25 mouse cellular contexts compared by ENCODE assay signal in the genomic region with DNA sequence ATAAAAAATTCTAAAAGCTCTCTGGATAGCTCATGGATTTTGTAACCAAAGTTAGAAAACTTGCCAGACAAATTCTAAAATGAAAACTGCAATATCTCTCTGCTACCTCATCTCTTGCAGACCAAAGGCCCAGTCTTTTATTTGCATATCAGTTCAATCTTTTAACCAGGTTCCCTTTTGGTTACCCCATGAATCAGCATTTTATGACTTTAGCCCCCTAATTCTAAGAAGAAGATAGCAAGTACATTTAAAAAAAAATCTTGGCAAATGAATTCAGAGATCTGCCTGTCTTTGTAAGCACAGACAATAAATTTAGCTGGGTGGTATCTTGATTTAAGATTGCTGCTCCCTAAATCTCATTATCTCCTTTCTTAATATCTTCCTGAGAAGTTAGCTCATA.
"Had no signal": no experiment of that assay in that cellular context is flagged by ENCODE, and none has a peak within 500 bp of the region (broad histone marks: within the 10 kb centered on the region; RNA-seq: fewer than 3 reads in every experiment).

No protein-coding gene starts in this region.

- DNase-seq: cerebellum, adult 9-11 months; cerebellum, postnatal 10 days; cerebellum, postnatal 14 days; cerebellum, postnatal 25 days; cerebellum, postnatal 36 days; embryo, embryonic 11 days; forebrain, postnatal 0 days; gastrocnemius, adult 2 months; gastrocnemius, postnatal 10 days; gastrocnemius, postnatal 14 days; gastrocnemius, postnatal 25 days; gastrocnemius, postnatal 36 days; heart, adult 18-20 months; heart, adult 2 months had no signal

- H3K36me3 ChIP-seq: embryonic facial prominence, embryonic 10.5 days; embryonic facial prominence, embryonic 12.5 days; embryonic facial prominence, embryonic 13.5 days; embryonic facial prominence, embryonic 15.5 days; forebrain, embryonic 10.5 days; forebrain, embryonic 12.5 days; forebrain, embryonic 15.5 days; heart, embryonic 10.5 days had no signal

- H3K9ac ChIP-seq: embryonic facial prominence, embryonic 12.5 days; embryonic facial prominence, embryonic 13.5 days; embryonic facial prominence, embryonic 15.5 days; forebrain, embryonic 12.5 days; forebrain, embryonic 13.5 days; forebrain, embryonic 15.5 days; forebrain, postnatal 0 days had no signal

- H3K4me3 ChIP-seq: embryonic facial prominence, embryonic 10.5 days; embryonic facial prominence, embryonic 12.5 days; embryonic facial prominence, embryonic 13.5 days; embryonic facial prominence, embryonic 15.5 days; erythroblast, embryonic 14.5 days; forebrain, embryonic 10.5 days; forebrain, embryonic 12.5 days; forebrain, embryonic 13.5 days; forebrain, embryonic 15.5 days; gastrocnemius, adult 2 months; heart, adult 2 months; heart, embryonic 10.5 days had no signal

- H3K27ac ChIP-seq: embryonic facial prominence, embryonic 10.5 days; embryonic facial prominence, embryonic 12.5 days; embryonic facial prominence, embryonic 13.5 days; embryonic facial prominence, embryonic 15.5 days; forebrain, embryonic 10.5 days; forebrain, embryonic 12.5 days; forebrain, embryonic 13.5 days; forebrain, embryonic 15.5 days; gastrocnemius, adult 2 months; heart, adult 2 months; heart, embryonic 10.5 days had no signal

- H3K4me2 ChIP-seq: embryonic facial prominence, embryonic 12.5 days; embryonic facial prominence, embryonic 13.5 days; embryonic facial prominence, embryonic 15.5 days; forebrain, embryonic 12.5 days; forebrain, embryonic 13.5 days; forebrain, embryonic 15.5 days had no signal

- H3K9me3 ChIP-seq: embryonic facial prominence, embryonic 10.5 days; embryonic facial prominence, embryonic 12.5 days; embryonic facial prominence, embryonic 15.5 days; forebrain, embryonic 10.5 days; forebrain, embryonic 12.5 days; forebrain, embryonic 15.5 days; heart, embryonic 10.5 days had no signal

- H3K27me3 ChIP-seq: embryonic facial prominence, embryonic 12.5 days; embryonic facial prominence, embryonic 13.5 days; embryonic facial prominence, embryonic 15.5 days; forebrain, embryonic 12.5 days; forebrain, embryonic 13.5 days; forebrain, embryonic 15.5 days had no signal

- H3K4me1 ChIP-seq: embryonic facial prominence, embryonic 12.5 days; embryonic facial prominence, embryonic 13.5 days; embryonic facial prominence, embryonic 15.5 days; forebrain, embryonic 12.5 days; forebrain, embryonic 13.5 days; forebrain, embryonic 15.5 days; heart, embryonic 10.5 days had no signal

- ATAC-seq: forebrain, embryonic 13.5 days; forebrain, embryonic 15.5 days; forebrain, embryonic 16.5 days; forebrain, postnatal 0 days had no signal
